Mouse (Mus musculus) lung, adult 18-20 months (tissue): ENCODE measurements at regions not wholly inside any gene's neighbourhood (a gene's known extent, or its start where the extent isn't known, plus 50 kb on each side); places are given as distances from the start of the nearest gene placed in this dataset.

ENCODE experiments used
- DNase-seq, 2 experiments: peaks; one replicate each; pipeline ENCODE4 v3.0.0; 2022; ENCODE audit warnings: mixed read lengths in 2 of 2

DNA sequence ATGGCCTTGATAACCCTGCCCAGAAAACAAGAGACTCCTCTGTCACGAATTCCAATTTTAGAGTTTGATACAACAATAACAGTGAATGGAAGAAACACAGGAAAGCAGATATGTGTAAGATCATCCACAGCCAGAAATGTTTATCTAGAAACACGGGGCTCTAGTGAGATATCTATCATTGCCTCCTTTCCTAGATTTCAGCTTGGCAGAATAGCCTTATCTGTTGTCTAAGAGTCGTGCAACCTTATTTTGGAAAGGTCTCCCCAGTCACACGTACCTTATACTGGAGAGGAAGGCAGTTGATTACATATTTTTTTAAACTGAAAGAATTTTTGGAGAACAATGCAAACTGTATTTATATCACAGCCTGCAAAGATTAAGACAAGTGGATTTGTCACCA is 61.6 kb downstream of the Gm10295 start:
- no peak for DNase-seq

GRCm38 (mm10) chr7:71289266-71289665 is 62.0 kb downstream of the Gm10295 start:
- DNase-seq, result no peak

- no peak for DNase-seq
Measured at GRCm38 (mm10) chr7:71287441-71287840, 63.8 kb downstream of the Gm10295 start.

DNA sequence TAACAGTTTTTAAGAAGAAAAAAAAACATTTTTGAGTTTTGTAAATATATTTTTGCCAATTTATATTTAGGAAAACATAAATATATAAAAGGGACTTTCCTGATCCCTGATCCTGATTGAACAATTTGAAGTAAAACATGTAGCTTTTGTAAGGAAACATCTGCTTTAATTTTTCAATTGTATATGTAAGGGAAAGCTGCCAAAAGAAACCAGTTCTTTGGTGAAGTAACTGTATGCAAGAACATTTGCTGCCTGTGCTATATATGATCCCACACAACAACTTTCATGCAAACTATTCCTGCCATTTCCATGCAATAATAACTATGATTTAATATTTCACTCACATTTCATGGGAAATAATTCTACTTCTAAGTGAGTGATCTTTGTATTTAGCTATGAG is 67.0 kb downstream of the Gm10295 start:
- no peak for DNase-seq

GRCm38 (mm10) chr7:71283419-71283818 is 67.9 kb downstream of the Gm10295 start:
- DNase-seq, result no peak

GRCm38 (mm10) chr7:71266101-71266500 is 85.2 kb downstream of the Gm10295 start:
- no peak for DNase-seq

GRCm38 (mm10) chr7:71264115-71264514 is 87.2 kb downstream of the Gm10295 start:
- peak; percentile 20 to 29 for DNase-seq

DNA sequence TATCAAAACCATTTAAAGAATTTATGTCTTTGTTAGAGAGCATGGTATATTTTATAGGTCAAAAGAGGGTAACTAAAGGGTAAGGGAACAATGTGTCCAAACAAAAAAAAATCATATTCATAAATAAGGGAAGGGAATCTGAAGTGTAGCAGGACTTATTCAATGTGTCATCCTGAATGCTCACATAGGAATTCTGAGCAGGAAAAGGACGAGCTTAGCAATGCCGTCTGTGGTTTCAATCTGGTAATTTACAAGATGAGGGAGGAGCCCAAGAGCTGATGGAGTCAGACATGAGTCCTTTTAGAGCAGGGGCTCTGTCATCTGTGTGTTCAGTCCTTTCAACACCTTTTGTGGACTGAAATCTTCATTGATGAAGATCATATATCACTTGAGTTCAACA is 101.6 kb downstream of the Gm10295 start:
- no peak for DNase-seq

DNA sequence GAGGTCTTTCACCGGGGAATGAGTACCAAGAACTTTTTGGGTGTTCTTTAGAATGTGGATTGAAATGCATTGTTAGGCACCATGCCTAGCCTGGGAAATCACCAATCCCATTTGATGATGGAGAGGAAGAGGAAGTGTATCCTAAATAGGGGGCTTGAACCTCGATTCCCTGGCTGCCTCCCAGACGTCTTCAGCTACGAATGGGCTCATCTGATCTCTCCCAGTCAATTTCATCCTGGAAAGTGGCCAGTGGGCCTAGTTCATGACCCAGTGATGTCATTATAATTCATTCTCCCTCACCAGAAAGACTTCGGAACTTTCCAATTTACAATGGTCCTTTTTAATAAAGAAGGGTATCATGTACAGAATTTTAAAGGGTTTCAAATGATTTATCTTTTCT is 102.1 kb downstream of the Gm10295 start:
- DNase-seq, result peak; percentile 12 to 21

- DNase-seq, result peak; percentile 14 to 21
Measured at GRCm38 (mm10) chr7:71247922-71248321, 103.4 kb downstream of the Gm10295 start.

- no peak for DNase-seq
Measured at GRCm38 (mm10) chr7:71242379-71242911, 108.8 kb downstream of the Gm10295 start.

DNA sequence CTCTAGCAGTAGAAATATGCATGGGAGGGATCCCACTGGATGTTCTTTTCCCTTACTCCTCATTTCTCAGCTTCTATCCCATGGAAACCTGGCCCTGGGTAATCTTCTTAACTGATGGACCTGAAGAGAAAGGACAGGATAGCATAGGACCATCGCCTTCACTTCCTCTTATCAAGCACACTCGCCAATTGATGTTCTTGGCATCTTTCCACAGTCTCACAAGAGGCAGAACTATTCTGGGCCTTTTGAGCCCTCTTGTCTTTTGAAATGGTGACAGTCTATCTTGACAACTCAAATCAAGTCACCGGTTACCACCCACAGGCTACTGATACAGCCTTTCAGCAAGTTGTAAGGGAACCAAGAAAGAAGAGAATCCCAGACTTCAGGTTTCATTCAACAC is 112.1 kb downstream of the Gm10295 start:
- no peak for DNase-seq

DNA sequence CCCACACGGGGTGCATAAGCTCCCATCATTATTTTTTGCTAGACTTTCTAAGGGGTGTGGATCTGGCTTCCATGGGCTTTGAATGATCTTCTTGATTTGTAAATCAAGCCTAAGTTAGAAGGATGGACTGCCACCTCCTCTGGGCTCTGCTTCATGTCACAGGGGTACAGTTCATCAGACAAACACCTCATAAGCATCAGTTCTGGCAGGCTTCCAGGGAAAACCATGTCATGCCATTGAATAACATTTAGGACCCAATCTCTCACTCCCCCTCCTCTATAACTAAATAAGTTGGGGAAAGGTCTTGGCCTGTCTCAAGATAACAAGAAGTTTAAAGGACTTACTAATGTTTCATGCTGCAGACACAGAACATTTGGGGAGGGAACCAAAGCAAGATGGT is 115.0 kb downstream of the Gm10295 start:
- DNase-seq, result no peak

GRCm38 (mm10) chr7:71234176-71234769 is 117.0 kb downstream of the Gm10295 start:
- DNase-seq, result no peak

DNA sequence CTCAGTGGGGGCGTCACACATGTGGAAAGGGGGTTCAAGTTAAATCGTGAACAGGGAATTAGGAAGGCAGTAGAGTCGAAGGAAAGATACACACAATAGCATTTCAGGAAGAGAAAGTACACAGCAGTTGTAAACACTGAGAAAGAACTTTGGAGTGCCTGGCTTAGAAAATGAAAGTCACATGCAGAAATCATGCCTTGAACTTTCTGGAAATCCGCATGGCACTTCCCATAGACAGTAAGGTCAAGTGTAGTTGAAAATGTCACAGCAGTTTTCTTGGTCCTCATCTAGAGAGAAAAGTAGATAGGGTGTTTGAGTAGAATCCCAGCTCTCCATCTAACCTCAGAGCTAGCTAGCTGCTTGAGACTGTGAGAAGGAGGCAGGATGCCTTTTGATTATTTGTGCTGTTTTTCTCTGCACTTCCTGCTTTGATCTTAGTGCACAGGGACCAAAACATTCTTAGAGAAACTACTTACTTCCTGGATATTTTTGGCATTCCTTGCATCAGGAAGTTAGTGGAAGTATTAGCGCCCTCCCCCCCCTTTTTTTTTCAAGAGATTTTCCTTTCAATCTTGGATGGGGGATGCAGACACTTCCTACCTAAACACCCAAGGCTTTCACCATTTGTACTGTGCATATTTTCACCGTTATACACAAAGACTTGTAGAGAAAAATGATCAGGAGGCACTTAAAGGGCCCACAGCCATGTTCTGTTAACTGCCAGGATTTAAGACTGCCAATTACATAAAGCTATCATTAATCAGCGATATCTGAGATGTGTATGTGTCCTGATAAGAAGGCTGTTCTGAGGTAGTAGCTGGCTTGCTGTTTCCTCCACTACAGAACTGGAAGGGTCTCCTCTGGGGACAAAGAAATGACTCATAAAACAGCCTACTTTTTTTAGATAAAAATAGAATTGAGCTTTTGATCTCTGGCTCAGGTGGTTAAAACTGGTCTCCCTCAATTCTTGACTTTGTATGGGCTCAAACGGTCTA is 118.2 kb downstream of the Gm10295 start:
- DNase-seq, result no peak

DNA sequence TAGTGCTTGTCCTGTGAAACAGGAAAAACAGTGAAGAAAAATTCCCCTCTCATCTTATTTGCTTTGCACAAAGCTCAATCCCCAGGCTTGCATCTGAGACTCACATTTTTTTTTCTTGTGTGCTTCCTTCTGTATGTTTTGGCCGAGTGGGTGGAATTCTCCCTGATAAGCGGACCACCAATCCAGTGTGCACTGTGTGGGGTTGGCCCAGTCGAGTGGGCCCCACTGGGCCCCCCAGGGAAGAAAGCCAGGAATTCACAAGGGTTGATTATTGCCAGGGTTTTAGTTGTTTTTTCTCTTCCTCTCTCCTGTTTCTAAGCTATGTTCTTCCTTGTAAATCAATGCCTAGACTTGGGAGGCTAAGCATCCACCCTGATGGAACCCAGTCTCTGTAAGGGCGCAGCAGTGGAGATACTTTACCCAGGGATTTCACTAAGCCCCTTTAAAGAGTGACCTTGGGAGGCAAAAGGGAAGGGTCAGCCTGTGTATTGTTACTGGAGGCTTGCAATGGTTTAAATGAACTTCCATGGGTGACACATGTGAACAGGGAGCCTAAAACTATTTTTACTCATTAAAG is 120.3 kb downstream of the Gm10295 start:
- no peak for DNase-seq

- DNase-seq, result no peak
Measured at GRCm38 (mm10) chr7:71229183-71229582, 122.1 kb downstream of the Gm10295 start.

- DNase-seq, result no peak
Measured at GRCm38 (mm10) chr7:71224320-71224865, 126.9 kb downstream of the Gm10295 start.

GRCm38 (mm10) chr7:71223513-71224319 is 127.6 kb downstream of the Gm10295 start:
- no peak for DNase-seq

DNA sequence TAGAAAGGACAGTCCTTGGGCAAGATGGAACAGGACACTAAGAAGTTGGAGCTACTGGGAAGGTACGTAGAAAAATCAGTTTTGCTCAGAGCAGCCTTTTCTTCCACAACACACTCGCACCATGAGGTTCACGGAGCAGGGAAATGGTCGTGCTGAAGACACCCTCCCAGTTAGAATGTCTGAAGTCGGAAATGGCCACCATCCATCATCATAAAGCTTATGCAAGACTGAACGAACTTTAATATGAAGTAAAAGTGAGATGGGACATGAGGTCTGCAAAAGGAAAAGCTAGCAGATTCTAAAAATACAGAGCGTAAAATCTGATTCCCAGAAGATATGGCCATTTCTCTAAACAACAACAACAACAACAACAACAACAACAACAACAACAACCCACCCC is 133.9 kb downstream of the Gm10295 start:
- DNase-seq, result no peak

DNA sequence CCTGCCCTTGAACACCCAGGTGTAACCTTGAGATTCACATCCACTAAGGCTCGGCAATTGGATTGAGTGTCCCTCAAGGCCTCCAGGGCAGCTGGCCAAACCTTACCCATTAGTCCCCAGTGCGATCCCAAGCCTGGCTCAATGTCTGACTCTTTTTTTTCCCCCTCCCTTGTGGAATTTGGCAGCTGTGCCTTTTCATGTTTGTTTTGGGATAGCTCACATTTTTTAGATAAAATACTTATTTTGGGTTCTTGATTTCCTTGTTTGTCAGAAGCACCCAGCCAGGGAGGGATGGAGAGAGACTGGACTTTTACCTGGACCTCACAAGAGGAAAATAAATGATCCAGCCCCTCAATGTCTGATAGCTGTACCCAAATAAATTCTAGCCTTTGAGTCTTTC is 134.5 kb downstream of the Gm10295 start:
- peak; percentile 40 to 63 for DNase-seq

- DNase-seq, result peak in 1 of 2 experiments; percentile 13
Measured at GRCm38 (mm10) chr7:71214500-71215055, 136.7 kb downstream of the Gm10295 start.
